Mouse (Mus musculus) heart, postnatal 0 days (tissue): ENCODE measurements around the gene Myo10.
A peak's percentile ranks its signal among the peaks of the same experiment; 100 is the strongest.

Experiments
- CTCF ChIP-seq: IDR thresholded peaks from 2 replicates; pipeline ENCODE4 v1.5.1; 2016; ENCODE audit warnings: antibody characterized with exemption, control low read depth, low read depth
- EP300 ChIP-seq: IDR thresholded peaks from 2 replicates; pipeline ENCODE4 v1.6.1; 2016; ENCODE audit warnings: antibody characterized with exemption, low read depth

GRCm38 (mm10) chr15:25805336-25806110, 183.2 kb downstream of the Myo10 start:
- peak; percentile 76 for TF ChIP-seq CTCF
- TF ChIP-seq EP300: no peak
